Mouse (Mus musculus) midbrain, embryonic 14.5 days (tissue): ENCODE data around the gene Banp. TPM values are rescaled to one million over a fixed set of nuclear protein-coding genes. Genes with fewer than 3 reads are reported as not detected.

Experiments used
- ATAC-seq: fragments of 200-750 bp; cut with Nextera tagmentation; 2 replicates; pipeline ENCODE4 v1.8.0; 2017; ENCODE audit warnings: moderate number of reproducible peaks, moderate library complexity; ENCODE audit not compliant: low FRiP score, low TSS enrichment
- DNase-seq: peaks from one replicate; pipeline ENCODE4 v3.0.0-alpha.2; 2015
- H3K27ac ChIP-seq: fragments of 300-500 bp; sonication (generic); replicated peaks from 2 replicates; pipeline ENCODE4 v1.5.1; 2014; ENCODE audit warnings: mild to moderate bottlenecking, low read depth, low read length, moderate library complexity
- H3K27me3 ChIP-seq: fragments of 300-500 bp; sonication (generic); 2 replicates; pipeline ENCODE4 v1.6.1; 2014; ENCODE audit warnings: low read length, control low read depth, mixed read lengths; ENCODE audit not compliant: control insufficient read depth, insufficient read depth
- H3K36me3 ChIP-seq: fragments of 300-500 bp; sonication (generic); 2 replicates; pipeline ENCODE4 v1.6.1; 2014; ENCODE audit warnings: low read length, control low read depth; ENCODE audit not compliant: control insufficient read depth, insufficient read depth
- H3K4me1 ChIP-seq: fragments of 300-500 bp; sonication (generic); 2 replicates; pipeline ENCODE4 v1.6.1; 2014; ENCODE audit warnings: mild to moderate bottlenecking, antibody characterized with exemption, low read length, control low read depth; ENCODE audit not compliant: control insufficient read depth, insufficient read depth
- H3K4me2 ChIP-seq: fragments of 300-500 bp; sonication (generic); 2 replicates; pipeline ENCODE4 v1.6.1; 2014; ENCODE audit warnings: mild to moderate bottlenecking, low read length, moderate library complexity
- H3K4me3 ChIP-seq: fragments of 300-500 bp; sonication (generic); replicated peaks from 2 replicates; pipeline ENCODE4 v1.5.1; 2014; ENCODE audit warnings: low read depth, low read length
- H3K9ac ChIP-seq: fragments of 300-500 bp; sonication (generic); replicated peaks from 2 replicates; pipeline ENCODE4 v1.6.1; 2014; ENCODE audit warnings: mild to moderate bottlenecking, low read length, moderate library complexity
- H3K9me3 ChIP-seq: fragments of 300-500 bp; sonication (generic); 2 replicates; pipeline ENCODE4 v1.6.1; 2016; ENCODE audit warnings: low read length, control low read depth, mixed read lengths; ENCODE audit not compliant: control insufficient read depth
- whole genome bisulfite sequencing: fragments of 180-500 bp; shearing (Covaris S2); extraction: QIAGEN DNeasy Blood & Tissue Kit; methylation state at CpG from one replicate; pipeline ENCODE4 v1.1.7; 2014; 5-methylcytosine and 5-hydroxymethylcytosine counted together
- polyA plus RNA-seq: library from polyadenylated mRNA; unstranded; fragments of >200 nt; fragmentation: Nextera tagmentation; extraction: Ambion mirVana; gene quantifications from 2 replicates; pipeline ENCODE4 v1.2.1, GENCODE M21; 2014

The Banp gene
- polyA plus RNA-seq, 1 experiment from 2014 or later, result 47.7 TPM

GRCm38 (mm10) chr8:121919158-121919557 is 30.4 kb upstream of the Banp start:
- Histone ChIP-seq H3K4me1 (no peaks in the 10 kb centered on the region), H3K36me3 (no peaks in the 10 kb centered on the region), H3K4me2 (no peak overlapping the region), H3K27me3 (no peaks in the 10 kb centered on the region), H3K9me3 (no peaks in the 10 kb centered on the region), H3K27ac (no peak overlapping the region), H3K9ac (no peak overlapping the region), H3K4me3 (no peak overlapping the region)
- 74% methylated on average over 4 of the region's 4 CpGs for WGBS
- DNase-seq, result no peak
- no peak for ATAC-seq

DNA sequence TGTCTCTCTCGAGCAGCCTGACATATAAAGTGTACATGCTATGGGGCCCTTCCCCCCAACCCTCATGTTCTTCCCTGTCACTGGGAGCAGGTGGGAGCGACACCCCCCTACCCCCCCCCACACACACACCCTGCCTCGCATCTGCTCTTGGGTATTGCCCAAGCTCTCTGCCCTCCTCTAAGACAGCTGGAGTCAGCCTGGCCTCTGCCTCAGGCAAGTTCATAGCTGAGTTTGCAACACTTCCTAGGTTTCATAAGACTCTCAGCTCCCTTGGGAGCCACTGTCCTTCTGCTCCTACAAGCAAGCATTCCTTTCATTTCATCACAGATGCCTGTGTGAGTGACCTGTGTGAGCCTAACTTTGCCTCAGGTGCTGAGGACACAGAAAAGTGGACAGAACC is 29.8 kb upstream of the Banp start:
- Histone ChIP-seq H3K4me2 (no peak overlapping the region), H3K27ac (no peak overlapping the region), H3K9me3 (no peaks in the 10 kb centered on the region), H3K36me3 (no peaks in the 10 kb centered on the region), H3K4me1 (no peaks in the 10 kb centered on the region), H3K4me3 (no peak overlapping the region), H3K9ac (no peak overlapping the region), H3K27me3 (no peaks in the 10 kb centered on the region)
- ATAC-seq (no peak), DNase-seq (peak; percentile 24)
- WGBS, result 51% methylated on average over 3 of the region's 3 CpGs

DNA sequence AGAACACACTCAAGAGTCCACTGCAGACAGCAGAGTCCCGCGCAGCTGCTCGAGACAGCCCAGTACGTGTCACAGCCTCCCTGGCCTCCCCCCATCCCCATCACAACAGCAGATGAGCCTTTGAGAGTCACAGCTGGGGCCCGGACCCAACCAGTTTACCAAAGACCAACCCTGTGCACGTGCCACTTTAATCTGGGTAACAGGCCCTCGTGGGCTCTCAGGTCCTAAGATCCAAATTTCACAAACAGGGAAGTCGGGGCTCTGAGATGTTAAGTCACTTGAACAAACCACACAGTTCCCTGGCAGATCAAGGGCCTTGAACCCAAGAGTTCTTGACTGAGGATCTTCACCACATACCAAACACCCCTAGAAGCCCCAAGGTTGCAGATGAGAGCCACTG is 28.0 kb upstream of the Banp start:
- ATAC-seq (no peak), DNase-seq (no peak)
- H3K27me3 ChIP-seq, result no peaks in the 10 kb centered on the region
- H3K4me2 ChIP-seq, result no peak overlapping the region
- no peaks in the 10 kb centered on the region for H3K9me3 ChIP-seq
- H3K9ac ChIP-seq, result no peak overlapping the region
- H3K36me3 ChIP-seq, result no peaks in the 10 kb centered on the region
- H3K4me3 ChIP-seq, result no peak overlapping the region
- no peaks in the 10 kb centered on the region for H3K4me1 ChIP-seq
- H3K27ac ChIP-seq, result peak overlapping the region; percentile 26; the same call in 1 of the 2 replicates
- 75% methylated on average over 8 of the region's 8 CpGs for WGBS

DNA sequence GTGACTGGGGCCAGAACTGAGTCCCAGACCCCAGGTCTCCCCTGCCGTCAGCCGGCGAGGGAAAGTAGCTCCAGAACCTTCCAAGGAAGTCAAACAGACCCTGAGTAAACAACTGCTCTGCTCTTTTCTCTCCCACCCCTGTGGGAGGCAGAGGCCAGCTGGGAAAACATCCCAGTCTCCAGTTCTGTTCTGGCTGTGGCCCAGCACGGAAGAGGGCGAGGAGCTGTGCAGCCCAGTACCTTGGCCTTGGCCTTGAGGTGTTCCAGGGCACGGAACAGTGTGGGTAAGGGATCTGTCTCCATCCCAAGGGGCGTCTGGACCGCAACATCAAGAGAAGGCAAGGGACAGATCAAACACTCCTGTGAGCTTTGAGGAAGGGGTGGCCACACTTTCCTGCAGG is 27.4 kb upstream of the Banp start:
- DNase-seq, result peak; percentile 26

DNA sequence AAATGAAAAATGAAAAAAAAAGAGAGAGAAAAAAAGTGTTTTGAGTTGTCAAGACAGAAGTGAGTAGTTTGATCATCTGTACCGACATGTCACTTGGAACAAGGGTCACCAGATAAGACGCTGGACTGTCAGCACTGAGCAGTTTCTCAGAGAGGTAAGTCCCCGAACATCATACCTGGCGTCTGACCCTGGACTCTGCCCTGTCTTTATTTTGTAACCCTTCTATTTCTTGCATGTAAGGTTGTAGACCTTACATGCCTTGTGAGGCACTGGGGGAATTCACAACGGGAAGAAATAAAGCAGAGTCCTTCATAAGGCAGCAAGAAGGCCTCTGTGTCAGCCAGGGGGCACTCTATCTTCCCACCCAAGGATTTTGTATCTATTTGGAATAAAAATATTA is 24.9 kb upstream of the Banp start:
- no peak for DNase-seq
- WGBS, result 85% methylated on average over 5 of the region's 5 CpGs

More for the DNA sequence above, 27.4 kb upstream of the Banp start:
- Histone ChIP-seq H3K4me1 (no peaks in the 10 kb centered on the region), H3K9me3 (no peaks in the 10 kb centered on the region), H3K27ac (no peak overlapping the region), H3K27me3 (no peaks in the 10 kb centered on the region), H3K4me2 (no peak overlapping the region), H3K4me3 (no peak overlapping the region), H3K36me3 (no peaks in the 10 kb centered on the region), H3K9ac (no peak overlapping the region)
- WGBS, result 80% methylated on average over 8 of the region's 8 CpGs
- ATAC-seq, result no peak

GRCm38 (mm10) chr8:121925624-121926023 is 23.9 kb upstream of the Banp start:
- ATAC-seq (no peak), DNase-seq (peak; percentile 93)
- H3K27ac ChIP-seq, result no peak overlapping the region
- H3K4me3 ChIP-seq, result no peak overlapping the region
- H3K9me3 ChIP-seq, result no peaks in the 10 kb centered on the region
- H3K4me2 ChIP-seq, result no peak overlapping the region
- H3K36me3 ChIP-seq, result no peaks in the 10 kb centered on the region
- no peaks in the 10 kb centered on the region for H3K4me1 ChIP-seq
- no peaks in the 10 kb centered on the region for H3K27me3 ChIP-seq
- 31% methylated on average over 10 of the region's 10 CpGs for WGBS
- H3K9ac ChIP-seq, result no peak overlapping the region

More for the DNA sequence above, 24.9 kb upstream of the Banp start:
- no peak overlapping the region for H3K4me3 ChIP-seq
- no peak overlapping the region for H3K4me2 ChIP-seq
- no peak overlapping the region for H3K9ac ChIP-seq
- H3K27me3 ChIP-seq, result no peaks in the 10 kb centered on the region
- no peaks in the 10 kb centered on the region for H3K4me1 ChIP-seq
- no peaks in the 10 kb centered on the region for H3K36me3 ChIP-seq
- no peak overlapping the region for H3K27ac ChIP-seq
- no peaks in the 10 kb centered on the region for H3K9me3 ChIP-seq
- no peak for ATAC-seq

DNA sequence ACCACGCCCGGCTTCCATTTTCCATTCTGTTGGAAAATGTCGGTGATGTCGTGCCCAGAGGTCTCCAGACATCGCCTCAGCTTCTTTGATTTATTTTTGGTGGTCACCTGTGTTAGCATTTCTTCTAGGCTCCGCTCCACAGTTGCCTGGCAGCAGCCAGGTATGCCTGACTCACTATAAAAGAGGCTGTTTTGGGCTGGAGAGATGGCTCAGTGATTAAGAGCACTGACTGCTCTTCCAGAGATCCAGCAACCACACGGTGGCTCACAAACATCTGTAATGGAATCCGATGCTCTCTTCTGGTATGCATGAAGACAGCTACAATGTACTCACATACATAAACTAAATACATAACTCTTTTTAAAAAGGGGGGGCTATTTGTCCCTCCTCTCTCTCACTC is 23.3 kb upstream of the Banp start:
- no peak overlapping the region for H3K4me2 ChIP-seq
- no peaks in the 10 kb centered on the region for H3K9me3 ChIP-seq
- H3K4me3 ChIP-seq, result no peak overlapping the region
- no peak for DNase-seq
- H3K27ac ChIP-seq, result no peak overlapping the region
- no peak overlapping the region for H3K9ac ChIP-seq
- no peaks in the 10 kb centered on the region for H3K27me3 ChIP-seq
- H3K36me3 ChIP-seq, result no peaks in the 10 kb centered on the region
- no peaks in the 10 kb centered on the region for H3K4me1 ChIP-seq
- 67% methylated on average over 8 of the region's 8 CpGs for WGBS
- no peak for ATAC-seq

DNA sequence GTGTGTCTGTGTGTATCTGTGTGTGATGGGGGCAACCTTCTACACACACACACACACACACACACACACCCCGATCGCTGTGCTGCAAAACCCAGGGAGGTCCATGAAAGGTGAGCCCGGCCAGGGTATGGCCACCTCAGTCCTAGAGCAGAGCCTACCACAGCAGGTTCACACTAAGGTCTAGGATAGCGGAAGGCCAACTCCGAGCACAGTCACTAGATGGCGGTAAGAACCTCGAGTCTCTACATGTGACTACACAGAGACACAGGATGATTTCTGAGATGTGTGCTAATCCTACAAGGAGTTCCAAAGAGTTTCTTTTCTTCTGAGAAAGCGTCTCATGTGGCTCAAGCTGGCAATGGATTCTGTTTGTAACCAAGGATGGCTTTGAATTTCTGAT is 22.2 kb upstream of the Banp start:
- 38% methylated on average over 8 of the region's 8 CpGs for WGBS
- Histone ChIP-seq H3K36me3 (no peaks in the 10 kb centered on the region), H3K4me3 (no peak overlapping the region), H3K27me3 (no peaks in the 10 kb centered on the region), H3K4me1 (no peaks in the 10 kb centered on the region), H3K9me3 (no peaks in the 10 kb centered on the region), H3K9ac (no peak overlapping the region), H3K27ac (no peak overlapping the region), H3K4me2 (no peak overlapping the region)
- DNase-seq (peak; percentile 78), ATAC-seq (no peak)

DNA sequence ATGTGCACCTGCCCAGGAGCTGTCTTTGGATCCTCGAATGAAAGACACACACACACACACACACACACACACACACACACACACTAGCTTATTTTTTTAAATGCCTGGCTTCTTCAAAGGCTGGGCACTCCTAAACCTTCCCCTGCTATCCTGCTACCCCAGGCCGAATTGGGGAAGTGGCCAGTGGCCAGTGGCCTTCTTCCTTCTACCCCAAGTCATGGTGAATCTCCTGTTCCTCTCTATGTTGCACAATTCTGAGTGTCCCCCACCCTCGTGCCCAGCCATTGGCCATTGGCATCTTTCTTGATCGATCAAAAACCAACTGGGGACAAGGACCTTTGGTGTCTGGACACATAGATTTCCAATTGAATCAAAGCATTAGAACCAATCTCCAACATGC is 19.5 kb upstream of the Banp start:
- WGBS, result 83% methylated on average over 4 of the region's 4 CpGs
- Histone ChIP-seq H3K9me3 (no peaks in the 10 kb centered on the region), H3K9ac (no peak overlapping the region), H3K4me3 (no peak overlapping the region), H3K27me3 (no peaks in the 10 kb centered on the region), H3K4me1 (peaks cover 9% of the 10 kb centered on the region), H3K4me2 (no peak overlapping the region), H3K36me3 (no peaks in the 10 kb centered on the region), H3K27ac (no peak overlapping the region)
- no peak for DNase-seq
- no peak for ATAC-seq
